Mouse (Mus musculus): ENCODE data around the gene Asns. TPM values are rescaled to one million over a fixed set of nuclear protein-coding genes. Genes with fewer than 3 reads are reported as not detected.
A peak's percentile ranks its signal among the peaks of the same experiment; 100 is the strongest.

The Asns gene
- polyA plus RNA-seq (2016; fragmentation: Nextera tagmentation; extraction: Ambion mirVana), result 83.0 and 90.5 TPM in 2 replicates

GRCm38 (mm10) chr6:7692884-7693585, at the start of gene Asns:
Gene Asns (minus strand): TSS chr6:7693254.
- H3K4me3 ChIP-seq, result peak within 1 kb of the TSS; percentile 88
- DNase-seq (ENCODE audit: low spot score), result peak; percentile 90
- H3K9me3 ChIP-seq, result no peaks in the 10 kb centered on the region
- H3K36me3 ChIP-seq (replicated peaks), result no peaks in the 10 kb centered on the region
- H3K27ac ChIP-seq (replicated peaks), result peak within 1 kb of the TSS; percentile 87
- H3K27me3 ChIP-seq (replicated peaks; ENCODE audit: low read depth, poor library complexity, severe bottlenecking), result no peaks in the 10 kb centered on the region
- under 1% methylated on average over 51 of the region's 51 CpGs for WGBS
- peaks cover 19% of the 10 kb centered on the region for H3K4me1 ChIP-seq

- Histone ChIP-seq H3K36me3 (replicated peaks) (no peaks in the 10 kb centered on the region), H3K9me3 (no peaks in the 10 kb centered on the region), H3K4me1 (no peaks in the 10 kb centered on the region), H3K27ac (replicated peaks) (no peak overlapping the region), H3K4me3 (no peak overlapping the region), H3K27me3 (replicated peaks; ENCODE audit: low read depth, poor library complexity, severe bottlenecking) (no peaks in the 10 kb centered on the region)
- 92% methylated on average over 3 of the region's 3 CpGs for WGBS
- DNase-seq (ENCODE audit: low spot score), result no peak
Measured at GRCm38 (mm10) chr6:7741721-7742120, 48.7 kb upstream of the Asns start.

GRCm38 (mm10) chr6:7737842-7738241, 44.8 kb upstream of the Asns start:
- Histone ChIP-seq H3K27me3 (replicated peaks; ENCODE audit: low read depth, poor library complexity, severe bottlenecking) (no peaks in the 10 kb centered on the region), H3K36me3 (replicated peaks) (no peaks in the 10 kb centered on the region), H3K9me3 (no peaks in the 10 kb centered on the region), H3K4me3 (no peak overlapping the region), H3K4me1 (no peaks in the 10 kb centered on the region), H3K27ac (replicated peaks) (no peak overlapping the region)
- 94% methylated on average over 2 of the region's 2 CpGs for WGBS
- DNase-seq (ENCODE audit: low spot score), result no peak

GRCm38 (mm10) chr6:7732754-7733708, 40.0 kb upstream of the Asns start:
- WGBS, result 39% methylated on average over 12 of the region's 12 CpGs
- Histone ChIP-seq H3K4me1 (no peaks in the 10 kb centered on the region), H3K9me3 (peaks cover 4% of the 10 kb centered on the region; the same call in 1 of the 2 replicates), H3K27ac (replicated peaks) (no peak overlapping the region), H3K36me3 (replicated peaks) (no peaks in the 10 kb centered on the region), H3K4me3 (no peak overlapping the region), H3K27me3 (replicated peaks; ENCODE audit: low read depth, poor library complexity, severe bottlenecking) (no peaks in the 10 kb centered on the region)
- DNase-seq (ENCODE audit: low spot score), result peak; percentile 78

GRCm38 (mm10) chr6:7732097-7732496, 39.0 kb upstream of the Asns start:
- DNase-seq (ENCODE audit: low spot score), result no peak
- no peaks in the 10 kb centered on the region for H3K27me3 ChIP-seq (replicated peaks; ENCODE audit: low read depth, poor library complexity, severe bottlenecking)
- 88% methylated on average over 6 of the region's 6 CpGs for WGBS
- H3K4me3 ChIP-seq, result no peak overlapping the region
- peaks cover 4% of the 10 kb centered on the region; the same call in 1 of the 2 replicates for H3K9me3 ChIP-seq
- no peaks in the 10 kb centered on the region for H3K4me1 ChIP-seq
- H3K27ac ChIP-seq (replicated peaks), result no peak overlapping the region
- H3K36me3 ChIP-seq (replicated peaks), result no peaks in the 10 kb centered on the region

GRCm38 (mm10) chr6:7729128-7729527, 36.1 kb upstream of the Asns start:
- Histone ChIP-seq H3K9me3 (peaks cover 4% of the 10 kb centered on the region; the same call in 1 of the 2 replicates), H3K36me3 (replicated peaks) (no peaks in the 10 kb centered on the region), H3K4me3 (no peak overlapping the region), H3K27ac (replicated peaks) (no peak overlapping the region), H3K4me1 (no peaks in the 10 kb centered on the region), H3K27me3 (replicated peaks; ENCODE audit: low read depth, poor library complexity, severe bottlenecking) (no peaks in the 10 kb centered on the region)
- 75% methylated on average over 2 of the region's 2 CpGs for WGBS
- no peak for DNase-seq (ENCODE audit: low spot score)

GRCm38 (mm10) chr6:7728241-7728640, 35.2 kb upstream of the Asns start:
- 91% methylated on average over 5 of the region's 5 CpGs for WGBS
- peaks cover 4% of the 10 kb centered on the region; the same call in 1 of the 2 replicates for H3K9me3 ChIP-seq

GRCm38 (mm10) chr6:7716236-7716635, 23.2 kb upstream of the Asns start:
- H3K27ac ChIP-seq (replicated peaks), result no peak overlapping the region
- no peaks in the 10 kb centered on the region for H3K27me3 ChIP-seq (replicated peaks; ENCODE audit: low read depth, poor library complexity, severe bottlenecking)
- H3K4me1 ChIP-seq, result no peaks in the 10 kb centered on the region
- H3K9me3 ChIP-seq, result 0 out of 2 replicates have a peak, but pooled peaks cover 4% of the 10 kb centered on the region
- no peak overlapping the region for H3K4me3 ChIP-seq
- DNase-seq (ENCODE audit: low spot score), result no peak
- no peaks in the 10 kb centered on the region for H3K36me3 ChIP-seq (replicated peaks)
- WGBS, result 74% methylated on average over 4 of the region's 4 CpGs

More at GRCm38 (mm10) chr6:7728241-7728640, 35.2 kb upstream of the Asns start:
- no peak overlapping the region for H3K4me3 ChIP-seq
- H3K27me3 ChIP-seq (replicated peaks; ENCODE audit: low read depth, poor library complexity, severe bottlenecking), result no peaks in the 10 kb centered on the region
- H3K4me1 ChIP-seq, result no peaks in the 10 kb centered on the region
- DNase-seq (ENCODE audit: low spot score), result no peak
- H3K36me3 ChIP-seq (replicated peaks), result no peaks in the 10 kb centered on the region
- no peak overlapping the region for H3K27ac ChIP-seq (replicated peaks)

GRCm38 (mm10) chr6:7714230-7714629, 21.2 kb upstream of the Asns start:
- Histone ChIP-seq H3K27ac (replicated peaks) (no peak overlapping the region), H3K36me3 (replicated peaks) (no peaks in the 10 kb centered on the region), H3K27me3 (replicated peaks; ENCODE audit: low read depth, poor library complexity, severe bottlenecking) (no peaks in the 10 kb centered on the region), H3K9me3 (0 out of 2 replicates have a peak, but pooled peaks cover 4% of the 10 kb centered on the region), H3K4me3 (no peak overlapping the region), H3K4me1 (no peaks in the 10 kb centered on the region)
- DNase-seq (ENCODE audit: low spot score), result no peak
- WGBS, result 71% methylated on average over 2 of the region's 2 CpGs

- Histone ChIP-seq H3K36me3 (replicated peaks) (no peaks in the 10 kb centered on the region), H3K4me1 (no peaks in the 10 kb centered on the region), H3K27me3 (replicated peaks; ENCODE audit: low read depth, poor library complexity, severe bottlenecking) (no peaks in the 10 kb centered on the region), H3K4me3 (no peak overlapping the region), H3K9me3 (no peaks in the 10 kb centered on the region), H3K27ac (replicated peaks) (no peak overlapping the region)
- WGBS, result 65% methylated on average over 3 of the region's 3 CpGs
- DNase-seq (ENCODE audit: low spot score), result no peak
Measured at GRCm38 (mm10) chr6:7711837-7712330, 18.8 kb upstream of the Asns start.

- WGBS, result 88% methylated on average over 3 of the region's 3 CpGs
- no peaks in the 10 kb centered on the region for H3K9me3 ChIP-seq
- DNase-seq (ENCODE audit: low spot score), result no peak
- H3K36me3 ChIP-seq (replicated peaks), result no peaks in the 10 kb centered on the region
- H3K27me3 ChIP-seq (replicated peaks; ENCODE audit: low read depth, poor library complexity, severe bottlenecking), result no peaks in the 10 kb centered on the region
- no peak overlapping the region for H3K4me3 ChIP-seq
- H3K27ac ChIP-seq (replicated peaks), result no peak overlapping the region
- H3K4me1 ChIP-seq, result no peaks in the 10 kb centered on the region
Measured at GRCm38 (mm10) chr6:7708246-7708645, 15.2 kb upstream of the Asns start.

- no peaks in the 10 kb centered on the region for H3K36me3 ChIP-seq (replicated peaks)
- DNase-seq (ENCODE audit: low spot score), result no peak
- H3K9me3 ChIP-seq, result no peaks in the 10 kb centered on the region
- H3K4me1 ChIP-seq, result no peaks in the 10 kb centered on the region
- 53% methylated on average over 1 of the region's 1 CpGs for WGBS
- H3K27ac ChIP-seq (replicated peaks), result no peak overlapping the region
- H3K27me3 ChIP-seq (replicated peaks; ENCODE audit: low read depth, poor library complexity, severe bottlenecking), result no peaks in the 10 kb centered on the region
- no peak overlapping the region for H3K4me3 ChIP-seq
Measured at GRCm38 (mm10) chr6:7706796-7707195, 13.7 kb upstream of the Asns start.

All from embryonic facial prominence, embryonic 10.5 days (tissue).